Mouse (Mus musculus) megakaryocyte, adult 5-6 weeks (primary cell): Measurements from ENCODE around the gene Sbk1. TPM values are rescaled to one million over a fixed set of nuclear protein-coding genes. Genes with fewer than 3 reads are reported as not detected.
A peak's percentile ranks its signal among the peaks of the same experiment; 100 is the strongest.
"Not testable (repeated sequence)": the region's sequence is repeated elsewhere in the genome, so short reads cannot be mapped to it uniquely, and the experiment has no call there.

ENCODE experiments used
- ATAC-seq: 2 replicates; pipeline ENCODE4 v1.8.0; 2016; ENCODE audit warnings: mild to moderate bottlenecking, inconsistent platforms; ENCODE audit not compliant: poor library complexity, severe bottlenecking
- total RNA-seq, 2 experiments: library from RNA; stranded (forward) in 1 of 2; stranded (reverse) in 1 of 2; fragments of 153-499, 151-499 nt in 1 of 2; fragments of 221-1000, 200-1000 nt in 1 of 2; gene quantifications; 2 replicates each; pipeline versions ENCODE4 v1.2.3 to v1.2.4; 2015 to 2017

The Sbk1 gene
- total RNA-seq, 2 experiments from 2014 or later: 4.7 to 5.6 TPM

GRCm38 (mm10) chr7:126286311-126286710 is 13.9 kb downstream of the Sbk1 start:
- no peak for ATAC-seq

GRCm38 (mm10) chr7:126287493-126288103 is 15.2 kb downstream of the Sbk1 start:
- ATAC-seq: peak; percentile 74

- no peak for ATAC-seq
Measured at GRCm38 (mm10) chr7:126288104-126288497, 15.7 kb downstream of the Sbk1 start.

GRCm38 (mm10) chr7:126288571-126289091 is 16.2 kb downstream of the Sbk1 start:
- peak; percentile 43 for ATAC-seq

GRCm38 (mm10) chr7:126289371-126289770 is 17.0 kb downstream of the Sbk1 start:
- ATAC-seq: no peak

GRCm38 (mm10) chr7:126289956-126290355 is 17.5 kb downstream of the Sbk1 start:
- ATAC-seq: no peak

GRCm38 (mm10) chr7:126291681-126292545 is 19.5 kb downstream of the Sbk1 start:
- ATAC-seq: no peak

- ATAC-seq: no peak
Measured at GRCm38 (mm10) chr7:126293091-126293490, 20.7 kb downstream of the Sbk1 start.

GRCm38 (mm10) chr7:126297579-126298460 is 25.4 kb downstream of the Sbk1 start:
- peak; percentile 64; the same call in 1 of the 2 replicates for ATAC-seq

- ATAC-seq: no peak
Measured at GRCm38 (mm10) chr7:126298856-126299255, 26.4 kb downstream of the Sbk1 start.

GRCm38 (mm10) chr7:126301831-126302230 is 29.4 kb downstream of the Sbk1 start:
- not testable (repeated sequence) for ATAC-seq

- ATAC-seq: no peak
Measured at GRCm38 (mm10) chr7:126311822-126312221, 39.4 kb downstream of the Sbk1 start.

- ATAC-seq: no peak
Measured at GRCm38 (mm10) chr7:126313309-126313708, 40.9 kb downstream of the Sbk1 start.

GRCm38 (mm10) chr7:126314273-126314672 is 41.9 kb downstream of the Sbk1 start:
- ATAC-seq: no peak

GRCm38 (mm10) chr7:126323729-126324128 is 51.3 kb downstream of the Sbk1 start:
- ATAC-seq: peak; percentile 84

- ATAC-seq: no peak
Measured at GRCm38 (mm10) chr7:126324791-126325190, 52.4 kb downstream of the Sbk1 start.

GRCm38 (mm10) chr7:126325576-126326273 is 53.3 kb downstream of the Sbk1 start:
- ATAC-seq: not testable (repeated sequence)

- not testable (repeated sequence) for ATAC-seq
Measured at GRCm38 (mm10) chr7:126328848-126329247, 56.4 kb downstream of the Sbk1 start.

- no peak for ATAC-seq
Measured at GRCm38 (mm10) chr7:126329907-126330645, 57.7 kb downstream of the Sbk1 start.

GRCm38 (mm10) chr7:126330693-126331092 is 58.3 kb downstream of the Sbk1 start:
- no peak for ATAC-seq
